Comparison of ENCODE assay signal across 29 mouse cellular contexts in the genomic region with DNA sequence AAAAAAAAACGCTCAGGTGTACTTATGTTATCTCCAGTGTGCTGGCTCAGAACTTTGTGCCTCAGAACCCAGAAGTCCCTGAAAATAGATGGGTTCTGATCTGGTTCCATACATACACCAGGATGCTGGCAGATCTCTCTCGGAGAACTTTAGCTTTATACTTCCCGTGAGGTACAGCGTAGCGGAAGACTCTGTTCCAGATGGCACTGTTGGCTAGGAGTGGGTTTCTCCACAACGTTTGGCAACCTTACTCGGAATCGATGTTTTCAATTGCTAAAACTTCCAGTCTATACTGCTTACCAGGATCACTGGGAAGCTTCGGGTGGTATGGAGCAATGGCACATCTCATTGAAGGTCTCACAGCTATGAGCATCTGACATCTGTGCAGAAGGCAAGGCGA. TPM values are rescaled to one million over a fixed set of nuclear protein-coding genes. Genes with fewer than 3 reads are reported as not detected.
DNase-seq lines count a peak whose midpoint lies in the region; ATAC-seq lines count a peak whose summit lies in the region.
"Had no signal": no experiment of that assay in that cellular context is flagged by ENCODE, and none has a peak within 500 bp of the region (broad histone marks: within the 10 kb centered on the region; RNA-seq: fewer than 3 reads in every experiment).

No protein-coding gene starts in this region.

- WGBS in forebrain, embryonic 13.5 days = 91% methylated on average over 10 of the region's 10 CpGs
- 90% methylated on average over 10 of the region's 10 CpGs for WGBS in forebrain, embryonic 10.5 days

- no peak overlapping the region for H3K4me3 ChIP-seq in forebrain, embryonic 13.5 days
- no peak overlapping the region for H3K4me3 ChIP-seq in forebrain, embryonic 10.5 days
- H3K4me3 ChIP-seq: gastrocnemius, adult 2 months; heart, embryonic 10.5 days; limb, embryonic 10.5 days had no signal

- H3K27ac ChIP-seq in forebrain, embryonic 13.5 days = no peak overlapping the region
- no peak overlapping the region for H3K27ac ChIP-seq in forebrain, embryonic 10.5 days
- H3K27ac ChIP-seq: gastrocnemius, adult 2 months; heart, embryonic 10.5 days; hindbrain, embryonic 14.5 days; limb, embryonic 10.5 days; macrophage had no signal

- no peaks in the 10 kb centered on the region for H3K36me3 ChIP-seq in forebrain, embryonic 13.5 days (ENCODE audit: poor library complexity, severe bottlenecking)
- no peaks in the 10 kb centered on the region for H3K36me3 ChIP-seq in forebrain, embryonic 10.5 days (replicated peaks)
- H3K36me3 ChIP-seq: heart, embryonic 10.5 days; limb, embryonic 10.5 days had no signal

- H3K9ac ChIP-seq in forebrain, embryonic 13.5 days = no peak overlapping the region
- H3K9ac ChIP-seq: hindbrain, embryonic 14.5 days had no signal

- no peaks in the 10 kb centered on the region for H3K27me3 ChIP-seq in forebrain, embryonic 13.5 days
- H3K27me3 ChIP-seq in forebrain, embryonic 10.5 days (ENCODE audit: poor library complexity, severe bottlenecking) = no peaks in the 10 kb centered on the region

- no peaks in the 10 kb centered on the region for H3K9me3 ChIP-seq in forebrain, embryonic 13.5 days (replicated peaks)
- H3K9me3 ChIP-seq in forebrain, embryonic 10.5 days = no peaks in the 10 kb centered on the region
- H3K9me3 ChIP-seq: heart, embryonic 10.5 days; limb, embryonic 10.5 days had no signal

- no peak overlapping the region for H3K4me2 ChIP-seq in forebrain, embryonic 13.5 days
- H3K4me2 ChIP-seq: hindbrain, embryonic 14.5 days had no signal

- peaks cover 8% of the 10 kb centered on the region; the same call in 1 of the 2 replicates for H3K4me1 ChIP-seq in forebrain, embryonic 13.5 days
- peaks cover 23% of the 10 kb centered on the region for H3K4me1 ChIP-seq in forebrain, embryonic 10.5 days
- H3K4me1 ChIP-seq: heart, embryonic 10.5 days had no signal

- DNase-seq in forebrain, embryonic 10.5 days (ENCODE audit: extremely low spot score, low spot score) = no peak
- peak; percentile 20 for DNase-seq in layer of hippocampus, adult 9-11 months
- no peak for DNase-seq in layer of hippocampus, postnatal 25 days (ENCODE audit: extremely low spot score in 1 of 2, low spot score in 1 of 2)
- peak; percentile 63 for DNase-seq in brain, adult 2 months (ENCODE audit: low read depth, low spot score)
- DNase-seq in frontal cortex, adult 2 months (ENCODE audit: extremely low spot score in 1 of 2, low spot score in 1 of 2) = peak; percentile 8 to 59
- DNase-seq in liver = no peak
- no peak for DNase-seq in thymus, postnatal 0 days (ENCODE audit: low spot score)
- DNase-seq: adrenal gland, postnatal 36 days; cerebellum, adult 18-20 months; gastrocnemius, adult 2 months; heart, postnatal 4 days; kidney, adult 18-20 months; kidney, postnatal 4 days; spleen, adult 18-20 months; thymus, postnatal 25 days had no signal

- ATAC-seq in forebrain, embryonic 13.5 days = peak; percentile 50; the same call in 1 of the 2 replicates
- ATAC-seq: inflammation-experienced regulatory T-cells, adult 6 months; midbrain, embryonic 16.5 days had no signal

RNA-seq across cellular contexts. Expression of gene Slc15a5, which starts 9.8 kb away (rescaled TPM):
- polyA plus RNA-seq in forebrain, embryonic 13.5 days (2015; fragmentation: Nextera tagmentation; extraction: Ambion mirVana) = not detected in 2 replicates
- polyA plus RNA-seq in forebrain, embryonic 10.5 days (2016; fragmentation: Nextera tagmentation; extraction: Ambion mirVana) = not detected in 2 replicates
- total RNA-seq in layer of hippocampus, postnatal 25 days (2021) = under 1 TPM in 1 of 2 experiments, not detected in 1; 0.44 TPM
- polyA plus RNA-seq in frontal cortex, adult 2 months (2012; rRNA removed) = 0.06 TPM in 2 replicates
- 0.36 TPM in 1 of 2 replicates, not detected in the other for polyA plus RNA-seq in thymus, postnatal 0 days (2015; fragmentation: Nextera tagmentation; extraction: Ambion mirVana)
- total RNA-seq: ES-E14; heart, postnatal 4 days; left cerebral cortex, adult 18-20 months had no signal
- polyA plus RNA-seq: embryonic facial prominence, embryonic 14.5 days; heart, embryonic 10.5 days; heart, embryonic 16.5 days; hindbrain, embryonic 14.5 days; inflammation-experienced regulatory T-cells, adult 6 months; limb, embryonic 10.5 days; liver, embryonic 16.5 days; lung, embryonic 16.5 days; macrophage; neural tube, embryonic 14.5 days had no signal

Comparison
In these comparisons a context has a peak if more than half of its experiments do, and no peak if none do; other contexts are left out.
1. DNase-seq: peak in layer of hippocampus, adult 9-11 months (single experiment), brain, adult 2 months (single experiment) and frontal cortex, adult 2 months (2 of 2); none in forebrain, embryonic 10.5 days (single experiment), layer of hippocampus, postnatal 25 days (0 of 2), liver (single experiment) and thymus, postnatal 0 days (single experiment).